Comparison of ENCODE assay signal across 15 mouse cellular contexts in the genomic region with DNA sequence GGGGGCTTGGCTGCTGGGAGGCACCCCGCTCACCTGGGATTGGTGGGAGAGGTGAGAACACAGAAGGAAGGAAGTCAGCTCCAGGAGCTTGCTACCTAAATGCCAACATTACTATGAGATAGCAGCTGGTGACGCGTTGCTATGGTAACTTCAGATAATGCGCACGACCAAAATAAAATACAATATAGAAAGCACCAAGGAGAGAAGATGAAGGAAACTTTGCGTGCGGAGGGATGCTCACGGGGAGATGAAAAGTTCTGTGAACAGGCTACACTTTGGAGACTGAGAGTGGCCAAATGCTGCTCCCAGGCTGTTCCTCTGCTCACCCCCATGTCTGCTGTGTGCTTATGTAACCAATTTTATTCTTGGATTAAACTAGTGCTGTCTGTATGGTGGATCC. TPM values are rescaled to one million over a fixed set of nuclear protein-coding genes. Genes with fewer than 3 reads are reported as not detected.
A peak's percentile ranks its signal among the peaks of the same experiment; 100 is the strongest.
DNase-seq lines count a peak whose midpoint lies in the region; ATAC-seq and TF ChIP-seq lines count a peak whose summit lies in the region.
"Had no signal": no experiment of that assay in that cellular context is flagged by ENCODE, and none has a peak within 500 bp of the region (broad histone marks: within the 10 kb centered on the region; RNA-seq: fewer than 3 reads in every experiment).

No protein-coding gene starts in this region.

- H3K27me3 ChIP-seq in forebrain, postnatal 0 days (ENCODE audit: insufficient read depth, low read length) = no peaks in the 10 kb centered on the region
- H3K27me3 ChIP-seq: embryonic facial prominence, embryonic 12.5 days had no signal

- no peaks in the 10 kb centered on the region for H3K9me3 ChIP-seq in forebrain, postnatal 0 days (ENCODE audit: low read length)
- H3K9me3 ChIP-seq: embryonic facial prominence, embryonic 12.5 days had no signal

- H3K36me3 ChIP-seq in forebrain, postnatal 0 days (ENCODE audit: insufficient read depth) = no peaks in the 10 kb centered on the region
- H3K36me3 ChIP-seq: embryonic facial prominence, embryonic 12.5 days had no signal

- peak; percentile 29 for DNase-seq in layer of hippocampus, adult 11-12 months (ENCODE audit: low spot score)
- no peak for DNase-seq in layer of hippocampus, postnatal 10 days (ENCODE audit: low spot score in 2 of 2)
- peak; percentile 52 for DNase-seq in forebrain, postnatal 0 days
- DNase-seq in left cerebral cortex, adult 2 months (ENCODE audit: extremely low spot score in 1 of 2, low spot score in 2 of 2) = peak; percentile 21 to 22
- no peak for DNase-seq in kidney, postnatal 25 days
- DNase-seq in kidney, postnatal 36 days = no peak
- DNase-seq: adrenal gland, adult 2 months; cerebellum, adult 9-11 months had no signal

- intact Hi-C loops in left cerebral cortex, adult 2 months (cut with DNase I) = loop anchor here (2.0 to 5.0 kb wide), 3 partner anchors 104 to 390 kb away; no protein-coding TSS in a partner anchor

- 0 out of 2 replicates have a peak overlapping the region, but pooled peaks have one; percentile 0 for H3K4me3 ChIP-seq in forebrain, postnatal 0 days (ENCODE audit: low read depth, low read length)
- H3K4me3 ChIP-seq in left cerebral cortex, adult 2 months = no peak overlapping the region; the same call in 1 of the 2 replicates
- peak overlapping the region; percentile 43 for H3K4me3 ChIP-seq in olfactory bulb, adult 2 months (ENCODE audit: insufficient read depth, low read depth, low read length)
- H3K4me3 ChIP-seq: embryonic facial prominence, embryonic 12.5 days had no signal

- no peak for TF ChIP-seq CTCF in forebrain, postnatal 0 days (IDR thresholded peaks at IDR 0.05; ENCODE audit: low read depth)
- TF ChIP-seq CTCF in left cerebral cortex, adult 2 months (IDR thresholded peaks at IDR 0.05) = no peak
- no peak for TF ChIP-seq CTCF in olfactory bulb, adult 2 months (IDR thresholded peaks at IDR 0.05; ENCODE audit: insufficient read depth, low read depth, low read length)

- H3K4me2 ChIP-seq in forebrain, postnatal 0 days (ENCODE audit: low read depth) = peak overlapping the region; percentile 55
- H3K4me2 ChIP-seq: embryonic facial prominence, embryonic 12.5 days had no signal

- no peak overlapping the region for H3K27ac ChIP-seq in forebrain, postnatal 0 days (ENCODE audit: low read depth, low read length)
- H3K27ac ChIP-seq in left cerebral cortex, adult 2 months = no peak overlapping the region
- peak overlapping the region; percentile 14; the same call in 1 of the 2 replicates for H3K27ac ChIP-seq in olfactory bulb, adult 2 months (ENCODE audit: insufficient read depth, low read depth, low read length)
- H3K27ac ChIP-seq: embryonic facial prominence, embryonic 12.5 days; liver, embryonic 14.5 days; macrophage had no signal

- 0 out of 2 replicates have a peak, but pooled peaks cover 12% of the 10 kb centered on the region for H3K4me1 ChIP-seq in forebrain, postnatal 0 days (ENCODE audit: insufficient read depth)
- H3K4me1 ChIP-seq in olfactory bulb, adult 2 months (ENCODE audit: control insufficient read depth, insufficient read depth, low read length) = peaks cover 2% of the 10 kb centered on the region; the same call in 1 of the 2 replicates
- H3K4me1 ChIP-seq: embryonic facial prominence, embryonic 12.5 days had no signal

- WGBS in forebrain, postnatal 0 days = 49% methylated on average over 8 of the region's 8 CpGs
- 40% methylated on average over 8 of the region's 8 CpGs for WGBS in olfactory bulb, adult 2 months

- no peak for TF ChIP-seq POLR2A in olfactory bulb, adult 2 months (IDR thresholded peaks at IDR 0.05; ENCODE audit: insufficient read depth, low read depth, low read length)

- ATAC-seq in forebrain, postnatal 0 days = peak; percentile 74
- ATAC-seq in erythroblast, adult 5-6 weeks (replicated peaks; ENCODE audit: low FRiP score, poor library complexity, severe bottlenecking) = no peak
- ATAC-seq: intestine, embryonic 16.5 days had no signal

- no peak overlapping the region for H3K9ac ChIP-seq in forebrain, postnatal 0 days
- H3K9ac ChIP-seq: embryonic facial prominence, embryonic 12.5 days; liver, embryonic 14.5 days had no signal

RNA-seq across cellular contexts. Expression of gene Fam196b, which starts 2.4 kb away (rescaled TPM):
- 1 to 10 TPM in 1 of 2 experiments, under 1 TPM in 1; 0.87 to 1.2 TPM for total RNA-seq in layer of hippocampus, postnatal 10 days (2021)
- 3.5 and 5.0 TPM in 2 replicates for total RNA-seq in forebrain, postnatal 0 days (2014; rRNA removed)
- polyA plus RNA-seq in forebrain, postnatal 0 days (2015; fragmentation: Nextera tagmentation; extraction: Ambion mirVana) = 0.79 and 1.5 TPM in 2 replicates
- total RNA-seq in left cerebral cortex, adult 2 months (2021) = 1 to 10 TPM; 1.2 to 1.7 TPM
- polyA plus RNA-seq in olfactory bulb, adult 2 months (2012; ENCODE audit: insufficient read depth, insufficient read length, low replicate concordance, missing spikeins) = not detected in 2 replicates
- not detected in 2 replicates for total RNA-seq in erythroblast, adult 5-6 weeks (2015; ENCODE audit: low replicate concordance)
- total RNA-seq in erythroblast, adult 5-6 weeks (2017; ENCODE audit: low replicate concordance) = 0.14 TPM in 1 of 2 replicates, not detected in the other
- polyA plus RNA-seq: C2C12, macrophage had no signal

Comparison
In these comparisons a context has a peak if more than half of its experiments do, and no peak if none do; other contexts are left out.
1. DNase-seq: peak in layer of hippocampus, adult 11-12 months (single experiment), forebrain, postnatal 0 days (single experiment) and left cerebral cortex, adult 2 months (2 of 2); none in layer of hippocampus, postnatal 10 days (0 of 2), kidney, postnatal 25 days (0 of 2) and kidney, postnatal 36 days (0 of 2).